Mouse (Mus musculus) cortical plate, adult 2 months (tissue): Measurements from ENCODE around the gene E130308A19Rik.

Experiments
- CTCF ChIP-seq: fragments of 200-500 bp; IDR thresholded peaks from 2 replicates; pipeline ENCODE4 v1.5.1; 2011; ENCODE audit warnings: mild to moderate bottlenecking, control low read depth, low read length; ENCODE audit not compliant: insufficient read depth; ENCODE audit errors: extremely low read depth
- POLR2A ChIP-seq: fragments of 200-500 bp; IDR thresholded peaks from 2 replicates; pipeline ENCODE4 v1.6.1; 2011; ENCODE audit warnings: mild to moderate bottlenecking, low read length, control low read depth; ENCODE audit not compliant: insufficient read depth; ENCODE audit errors: extremely low read depth

DNA sequence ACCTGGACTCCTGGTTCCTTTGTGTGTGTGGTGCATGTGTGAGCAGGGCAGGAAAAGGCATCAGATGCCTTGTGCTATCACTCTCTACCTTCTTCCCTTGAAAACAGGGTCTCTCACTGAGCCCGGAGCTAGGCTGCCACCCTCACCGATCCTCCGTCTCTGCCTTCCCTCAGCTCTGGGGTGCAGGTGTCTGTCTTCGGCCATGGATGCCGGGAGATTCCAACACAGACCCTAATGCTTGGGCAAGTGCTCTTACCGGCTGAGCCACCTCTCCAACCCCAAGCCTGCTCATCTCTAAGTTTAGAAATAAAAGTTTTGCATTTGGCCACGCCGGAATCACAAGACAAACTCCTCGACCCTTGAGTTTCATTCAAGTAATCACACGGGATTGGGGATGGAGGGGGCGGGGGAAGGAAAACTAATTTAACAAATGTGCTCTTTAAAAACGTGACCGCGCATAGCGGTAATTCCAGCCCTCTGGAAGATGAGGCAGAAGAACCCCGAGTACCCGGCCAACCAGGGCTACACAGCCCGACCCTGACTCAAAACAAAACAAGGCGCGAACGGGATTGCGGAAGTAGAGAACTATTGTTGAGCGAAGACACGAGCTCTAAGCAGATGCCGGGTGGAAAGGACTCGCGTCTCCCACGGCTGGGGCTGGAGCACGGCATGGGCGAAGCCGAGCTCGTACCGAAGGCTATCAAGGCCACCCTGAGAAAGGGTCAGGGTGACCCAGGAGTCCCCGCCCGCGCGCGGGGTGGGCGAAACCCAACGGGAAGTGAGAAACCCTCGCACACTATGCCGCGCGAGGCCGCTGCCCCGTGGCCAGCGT, 157.1 kb downstream of the E130308A19Rik start:
- no peak for TF ChIP-seq CTCF
- TF ChIP-seq POLR2A: no peak
